Mouse (Mus musculus) cerebellum, postnatal 14 days (tissue): ENCODE measurements around the gene Olfr1447.

Source experiments
- DNase-seq, 2 experiments: peaks; one replicate each; pipeline ENCODE4 v3.0.0; 2021; ENCODE audit warnings: mixed read lengths in 2 of 2

Gene Olfr1447

GRCm38 (mm10) chr19:12903643-12904042, at the start of gene Olfr1447:
Gene Olfr1447 (minus strand): TSS chr19:12903743.
- no peak for DNase-seq

GRCm38 (mm10) chr19:12949958-12950357, 46.4 kb upstream of the Olfr1447 start, which contains the start of gene Olfr1450:
Gene Olfr1450 (plus strand): TSS chr19:12950258.
- no peak for DNase-seq

- no peak for DNase-seq
Measured at GRCm38 (mm10) chr19:12930540-12930939, 27.0 kb upstream of the Olfr1447 start, which contains the start of gene Olfr1449. Gene Olfr1449 (plus strand): TSS chr19:12930840.

- DNase-seq: no peak
Measured at GRCm38 (mm10) chr19:12924319-12924718, 20.8 kb upstream of the Olfr1447 start, which contains the start of gene Olfr1448. Gene Olfr1448 (minus strand): TSS chr19:12924419.

- DNase-seq: no peak
Measured at GRCm38 (mm10) chr19:12893424-12893823, 10.1 kb downstream of the Olfr1447 start, which contains the start of gene Olfr1446. Gene Olfr1446 (minus strand): TSS chr19:12893524.

GRCm38 (mm10) chr19:12883555-12883954, 20.0 kb downstream of the Olfr1447 start, which contains the start of gene Olfr1445:
Gene Olfr1445 (plus strand): TSS chr19:12883855.
- no peak for DNase-seq

- DNase-seq: no peak
Measured at GRCm38 (mm10) chr19:12856983-12857382, 46.6 kb downstream of the Olfr1447 start, which contains the start of gene Olfr1444. Gene Olfr1444 (plus strand): TSS chr19:12857283.
